Mouse (Mus musculus): Measurements from ENCODE around the gene Abcd3.

Abcd3 gene

DNA sequence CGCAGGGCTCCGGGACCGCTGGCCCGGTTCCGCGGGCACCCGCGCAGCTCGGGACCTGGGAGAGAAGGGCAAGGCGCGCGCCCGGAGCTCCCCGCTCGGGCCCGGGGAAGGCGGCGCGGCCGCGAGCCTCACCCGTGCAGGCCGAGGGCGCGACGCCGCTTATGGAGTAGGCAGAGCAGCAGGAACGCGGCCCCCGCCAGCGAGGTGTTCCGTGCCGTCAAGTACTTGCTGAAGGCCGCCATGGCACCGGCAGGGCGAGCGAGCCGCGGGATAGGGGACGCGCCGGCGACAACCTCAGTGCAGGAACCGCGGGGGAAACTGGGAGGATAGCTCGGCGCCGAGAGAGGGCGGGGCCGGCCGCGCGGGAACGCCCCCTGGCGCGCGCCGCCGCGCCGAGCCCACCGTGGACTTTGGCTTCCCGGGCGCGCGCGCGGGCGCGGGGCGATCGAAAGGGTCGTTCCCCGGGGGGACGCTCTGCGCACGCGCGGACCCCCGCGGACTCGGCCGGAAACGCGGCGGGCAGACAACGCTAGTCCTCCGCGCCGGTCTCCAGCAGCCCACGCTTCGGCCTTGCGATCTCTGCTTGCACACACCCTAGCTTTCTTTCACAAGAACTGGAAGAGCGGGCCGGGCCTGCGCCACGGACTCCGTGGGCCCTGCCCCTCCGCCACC lies at the start of gene Abcd3:
TSS of gene Abcd3 (minus strand) at position 426 of the 672 bp plus-strand sequence.
- in situ Hi-C loops (cut with MboI; ENCODE audit: low sequenced_read_pairs): no loop called here

DNA sequence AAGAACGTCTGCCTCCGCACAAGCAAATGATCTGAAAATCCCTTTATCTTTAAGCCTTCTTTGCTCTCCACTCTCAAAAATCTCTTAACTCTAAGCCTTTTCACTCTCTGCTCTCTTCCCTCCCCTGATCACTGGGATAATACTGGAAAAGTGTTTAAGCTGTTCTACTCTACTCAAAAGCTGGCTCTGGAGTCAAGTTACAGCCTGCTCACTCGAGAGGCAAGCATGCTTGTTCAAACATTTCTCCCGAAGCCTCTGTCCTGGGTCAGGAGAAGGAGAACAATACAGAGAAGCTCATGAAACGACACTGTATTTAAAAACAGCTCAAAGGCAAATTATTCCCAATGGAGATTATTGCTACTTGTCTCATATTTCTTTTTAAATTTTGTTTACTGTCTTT lies 44.0 kb upstream of the Abcd3 start:
- in situ Hi-C loops (cut with MboI; ENCODE audit: low sequenced_read_pairs): no loop called here

DNA sequence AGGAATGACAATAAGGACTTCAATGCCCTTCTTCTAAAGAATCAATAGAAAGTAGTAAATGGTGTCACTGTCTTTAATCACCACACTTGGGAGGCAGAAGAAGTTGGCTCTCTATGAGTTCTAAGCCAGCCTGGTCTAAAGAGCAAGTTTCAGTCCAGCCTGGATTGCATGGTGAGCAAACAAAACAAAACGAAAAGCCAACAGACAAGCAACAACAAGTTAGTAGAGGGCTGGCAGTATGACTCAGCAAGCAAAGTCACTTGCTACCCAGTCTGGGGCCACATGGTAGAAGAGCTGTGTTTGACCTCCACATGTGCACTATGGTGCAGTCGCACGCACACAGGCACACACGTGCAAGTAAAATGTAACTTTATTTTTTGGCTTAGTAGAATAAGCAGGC lies 41.0 kb upstream of the Abcd3 start:
- in situ Hi-C loops (cut with MboI; ENCODE audit: low sequenced_read_pairs): no loop called here

DNA sequence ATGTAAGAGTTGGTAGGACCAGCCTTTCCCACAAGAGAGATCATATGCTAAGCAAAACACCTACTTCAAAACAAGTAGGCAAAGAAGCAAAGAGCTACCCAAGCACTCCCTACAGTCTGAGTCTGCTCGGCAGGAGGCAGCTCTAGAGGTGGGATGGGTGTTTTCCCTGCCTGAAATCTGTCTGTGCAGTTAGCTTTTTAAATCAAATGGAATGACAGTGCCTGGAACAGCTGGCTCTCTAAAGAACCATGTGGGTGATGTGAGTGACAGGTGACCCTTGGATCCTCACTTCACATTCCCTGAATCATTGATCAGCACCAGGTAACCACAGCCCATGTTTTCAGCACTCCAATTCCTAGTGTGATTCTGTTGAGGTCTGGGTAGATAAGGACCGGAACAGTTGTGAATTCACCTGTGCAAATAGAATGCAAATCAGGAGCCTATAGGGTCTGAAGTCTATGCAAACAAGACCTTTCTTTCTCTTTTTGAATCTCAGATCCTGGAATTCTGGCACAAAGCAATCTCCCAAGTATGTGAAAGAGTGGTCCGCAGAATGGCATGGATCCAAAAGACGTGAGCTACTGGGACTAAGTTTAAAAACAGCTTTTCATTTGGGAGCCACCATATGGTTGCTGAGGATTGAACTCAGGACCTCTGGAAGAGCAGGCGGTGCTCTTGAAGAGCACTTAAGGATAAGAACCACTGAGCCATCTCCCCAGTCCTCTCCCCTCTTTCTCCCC lies 38.8 kb upstream of the Abcd3 start:
- in situ Hi-C loops (cut with MboI; ENCODE audit: low sequenced_read_pairs): no loop called here

DNA sequence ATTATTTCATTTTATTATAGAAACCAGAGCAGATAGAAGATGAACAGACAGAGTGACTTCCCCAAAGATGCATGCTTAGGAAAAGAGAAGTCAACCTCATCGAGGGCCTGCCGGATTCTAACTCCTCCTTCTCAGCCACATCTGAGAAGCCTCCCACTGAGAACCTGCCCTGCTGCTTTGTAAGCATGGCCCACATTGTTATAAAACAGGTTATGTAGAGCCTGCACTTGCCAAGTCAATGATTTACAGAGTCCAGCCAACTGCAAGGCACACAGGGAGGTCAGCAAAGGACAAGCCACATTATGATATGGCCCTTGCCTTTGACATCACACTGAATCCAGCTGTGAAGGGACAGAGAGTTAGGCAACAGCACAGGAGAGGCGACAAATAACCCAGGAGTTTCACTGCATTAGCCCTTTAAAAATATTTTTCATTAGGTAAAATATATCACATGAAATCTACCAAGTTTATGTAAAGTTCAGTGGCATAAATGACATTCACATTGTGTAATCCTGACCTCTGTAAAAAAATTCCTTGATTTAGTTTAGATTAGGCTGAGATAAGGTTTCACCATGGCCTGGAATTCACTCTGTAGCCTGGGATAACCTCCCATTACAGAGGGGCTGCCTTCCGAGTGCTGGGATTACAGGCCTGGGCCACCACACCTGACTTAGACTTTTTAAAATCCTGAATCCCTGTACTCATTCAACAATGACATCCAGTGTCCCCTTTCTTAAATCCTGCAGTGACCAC lies 37.1 kb upstream of the Abcd3 start:
- in situ Hi-C loops (cut with MboI; ENCODE audit: low sequenced_read_pairs): no loop called here

DNA sequence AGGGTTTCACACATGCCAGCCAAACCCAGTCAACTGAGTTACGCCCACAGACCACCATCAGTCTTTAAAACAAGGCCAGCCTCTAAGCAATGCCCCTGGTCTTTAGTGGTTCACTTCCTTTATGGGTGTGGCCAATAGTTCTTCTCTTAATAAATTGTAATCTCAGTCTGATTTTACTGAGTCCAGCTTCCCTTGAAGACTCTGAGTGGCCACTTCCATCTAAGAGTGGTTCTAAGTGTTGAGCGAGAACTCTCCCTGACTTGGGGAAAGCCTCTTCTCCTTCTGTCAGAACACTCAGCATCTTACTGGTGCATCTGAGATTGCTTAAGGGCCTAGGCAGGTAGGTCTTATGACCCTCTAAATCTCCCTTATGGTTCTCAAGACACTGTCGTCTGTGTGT lies 35.9 kb upstream of the Abcd3 start:
- in situ Hi-C loops (cut with MboI; ENCODE audit: low sequenced_read_pairs): no loop called here

DNA sequence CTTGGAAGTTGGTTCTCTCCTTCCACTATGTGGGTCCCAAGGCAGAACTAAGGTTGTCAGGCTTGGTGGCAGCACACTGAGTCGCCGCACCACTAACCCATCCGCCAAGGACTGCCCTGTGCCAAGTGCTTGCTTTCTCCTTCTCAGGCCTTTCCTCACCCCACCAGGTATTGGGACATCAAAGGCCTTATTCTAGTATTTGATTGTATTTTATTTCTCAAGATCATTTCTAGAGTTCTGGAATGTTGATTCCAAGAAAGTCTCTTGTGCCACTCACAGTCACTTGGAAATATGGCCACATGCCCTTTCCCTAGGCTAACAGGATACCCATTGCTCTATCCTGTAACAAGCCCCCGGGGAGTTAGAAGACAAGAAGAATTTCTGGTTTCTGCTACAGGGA lies 35.3 kb upstream of the Abcd3 start:
- in situ Hi-C loops (cut with MboI; ENCODE audit: low sequenced_read_pairs): no loop called here

DNA sequence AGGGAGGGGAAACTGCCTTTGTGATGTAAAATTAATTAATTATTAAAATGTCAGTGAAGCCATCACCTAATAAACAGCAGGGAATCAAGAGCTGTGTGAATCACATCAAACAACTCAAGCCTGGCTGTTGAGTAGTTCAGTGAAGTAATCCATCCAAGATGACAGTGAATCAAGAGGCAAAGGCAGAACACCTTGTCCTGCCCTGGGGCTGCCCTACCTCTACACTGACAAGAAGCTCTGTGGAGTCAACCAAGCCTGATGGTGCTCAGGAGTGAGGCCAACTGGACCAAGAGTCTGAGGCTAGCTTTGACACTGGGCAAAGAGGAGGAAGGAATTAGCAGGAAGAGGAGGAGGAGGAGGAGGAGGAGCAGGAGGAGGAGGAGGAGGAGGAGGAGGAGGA lies 32.2 kb upstream of the Abcd3 start:
- in situ Hi-C loops (cut with MboI; ENCODE audit: low sequenced_read_pairs): no loop called here

DNA sequence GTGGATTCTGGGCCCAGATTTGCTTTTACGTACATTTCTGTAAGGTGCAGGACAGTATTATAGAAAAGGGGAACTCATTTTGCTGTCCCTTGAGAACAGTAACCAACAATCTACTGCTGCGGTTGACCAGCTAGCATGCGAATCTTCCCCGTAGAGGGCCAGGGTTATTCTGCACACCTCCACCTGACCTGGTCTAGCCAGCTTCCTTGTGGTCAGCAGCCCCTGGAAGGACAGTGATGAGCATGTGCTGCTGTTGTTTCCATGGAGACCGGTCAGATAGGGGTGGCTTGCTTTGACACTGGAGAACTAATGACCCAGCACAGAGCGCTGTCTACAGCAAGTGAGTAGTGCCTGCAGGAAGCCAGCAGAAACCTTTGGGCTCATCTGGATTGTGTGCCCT lies 29.6 kb upstream of the Abcd3 start:
- in situ Hi-C loops (cut with MboI; ENCODE audit: low sequenced_read_pairs): no loop called here

DNA sequence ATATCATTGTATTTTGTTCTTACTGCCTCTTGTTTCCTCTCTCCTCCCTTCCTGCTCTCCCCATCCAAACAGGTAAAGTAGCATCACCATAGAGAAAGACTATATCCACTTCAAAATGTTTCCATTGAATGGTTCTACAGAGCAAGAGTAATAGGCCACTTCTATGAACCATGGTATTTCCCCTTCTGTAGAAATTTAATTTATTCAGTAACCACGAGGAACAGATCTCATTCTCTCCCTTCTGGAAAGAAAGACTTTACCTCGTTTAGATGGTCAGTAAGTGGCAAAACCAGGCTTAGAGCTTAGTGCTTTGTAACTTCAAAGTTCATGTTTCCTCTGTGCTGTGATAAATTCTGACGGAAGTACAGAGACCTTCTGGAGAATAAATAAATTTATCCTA lies 28.9 kb upstream of the Abcd3 start:
- in situ Hi-C loops (cut with MboI; ENCODE audit: low sequenced_read_pairs): no loop called here

DNA sequence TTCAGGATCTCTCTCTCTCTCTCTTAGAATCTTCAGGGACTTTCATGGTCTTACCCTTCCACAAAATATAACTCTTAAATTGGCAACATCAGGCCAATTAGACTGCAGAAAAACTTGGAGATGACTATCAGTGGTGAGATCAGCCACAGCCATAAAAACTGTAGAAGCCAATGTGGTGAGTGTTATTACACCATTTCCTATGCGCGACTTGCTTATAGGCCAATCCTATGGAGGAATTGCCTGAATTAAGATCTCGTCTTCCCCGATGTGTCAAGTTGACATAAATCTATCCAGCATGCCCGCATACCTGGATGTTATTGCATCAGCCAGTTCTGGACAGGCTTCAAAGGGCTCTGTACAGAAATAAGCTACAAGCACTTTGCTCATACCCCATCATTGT lies 28.2 kb upstream of the Abcd3 start:
- in situ Hi-C loops (cut with MboI; ENCODE audit: low sequenced_read_pairs): no loop called here

DNA sequence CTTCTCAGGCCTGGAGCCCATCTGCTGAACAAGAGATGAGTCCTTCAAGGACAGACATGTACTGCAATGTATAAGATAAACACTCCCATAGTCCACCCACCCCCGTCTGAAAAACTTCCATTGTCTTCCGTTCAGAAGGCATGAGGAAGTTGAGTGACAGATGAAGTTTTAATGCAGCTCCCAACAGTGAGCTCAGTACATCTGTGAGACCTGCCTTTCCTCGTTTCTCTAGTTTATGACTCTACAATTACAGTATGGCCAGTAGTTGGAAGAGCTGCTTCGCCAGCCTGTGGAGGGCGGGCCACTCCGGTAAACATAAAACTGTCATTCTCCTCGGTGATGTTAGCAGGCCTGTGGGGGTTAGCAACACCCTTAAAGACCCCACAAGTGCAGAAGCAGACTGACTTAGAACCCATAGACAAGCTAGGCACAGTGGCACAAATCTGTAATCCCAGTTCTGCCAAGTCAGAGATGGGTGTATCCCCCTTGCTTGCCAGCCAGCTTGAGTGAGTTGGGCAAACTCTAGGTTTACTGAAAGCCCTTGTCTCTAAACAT lies 27.3 kb upstream of the Abcd3 start:
- in situ Hi-C loops (cut with MboI; ENCODE audit: low sequenced_read_pairs): no loop called here

DNA sequence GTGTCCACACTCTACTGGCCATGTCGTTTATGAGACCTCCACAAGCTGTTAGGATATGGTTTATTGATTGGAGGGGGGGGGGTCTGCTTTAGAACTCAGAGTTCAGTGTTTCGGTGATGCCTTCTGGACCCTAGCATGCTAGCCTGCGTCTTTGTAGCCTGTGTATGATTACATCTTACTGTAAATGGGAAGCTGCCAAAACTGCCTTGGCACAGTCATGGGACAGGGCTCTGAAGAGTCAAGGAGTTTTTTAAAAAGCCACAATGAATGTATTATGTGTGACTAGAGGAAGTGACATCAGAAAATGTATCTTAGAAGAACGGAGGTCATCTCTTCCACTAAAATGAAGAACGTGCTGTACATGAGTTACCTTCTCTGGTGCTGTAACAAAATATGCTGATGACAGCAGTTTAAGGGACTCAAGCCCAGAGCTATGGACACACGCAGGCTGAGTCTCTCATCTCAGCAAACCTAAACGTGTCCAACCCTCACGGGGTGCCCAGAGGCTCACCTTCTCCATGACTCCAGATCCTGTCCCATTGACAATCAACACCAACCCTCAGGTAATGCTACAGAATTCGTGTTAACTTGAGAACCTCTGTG lies 26.4 kb upstream of the Abcd3 start:
- in situ Hi-C loops (cut with MboI; ENCODE audit: low sequenced_read_pairs): no loop called here

DNA sequence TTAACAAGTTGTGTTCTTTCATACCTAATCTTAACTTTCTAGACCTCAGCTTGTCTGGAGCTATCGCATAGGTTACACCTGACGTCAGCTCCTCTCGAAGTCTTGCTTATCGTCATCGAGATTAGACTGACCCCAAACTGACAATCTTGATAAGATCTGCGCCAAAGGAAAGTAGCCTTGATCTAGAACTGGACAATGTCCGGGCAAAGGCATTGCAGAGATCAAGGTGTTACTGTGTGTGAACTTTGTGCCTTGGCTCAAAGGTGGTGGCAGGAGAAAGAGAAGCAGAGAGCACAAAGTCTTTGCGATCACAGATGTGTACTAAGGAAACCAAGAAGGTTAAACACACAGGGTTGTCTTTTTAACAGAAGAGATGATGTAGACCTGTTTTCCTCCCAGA lies 25.2 kb upstream of the Abcd3 start:
- in situ Hi-C loops (cut with MboI; ENCODE audit: low sequenced_read_pairs): no loop called here

DNA sequence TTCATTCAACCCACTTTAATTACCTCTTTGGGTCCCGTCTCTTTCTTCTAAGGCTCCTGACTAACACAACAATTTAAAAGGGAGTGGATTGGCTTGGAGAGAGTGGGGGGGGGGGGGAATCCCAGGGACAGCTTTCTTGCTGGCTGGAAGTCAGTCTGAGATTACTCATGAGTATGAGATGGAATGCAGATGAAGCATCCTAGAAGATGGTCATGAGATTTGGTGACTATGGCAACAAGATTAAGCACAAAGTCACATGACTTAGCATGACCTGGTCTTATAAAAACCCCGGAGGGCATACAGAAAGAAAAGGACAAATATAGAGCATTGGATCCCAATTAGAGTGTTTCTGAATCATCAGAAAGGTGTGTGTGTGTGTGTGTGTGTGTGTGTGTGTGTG lies 19.6 kb upstream of the Abcd3 start:
- in situ Hi-C loops (cut with MboI; ENCODE audit: low sequenced_read_pairs): no loop called here

DNA sequence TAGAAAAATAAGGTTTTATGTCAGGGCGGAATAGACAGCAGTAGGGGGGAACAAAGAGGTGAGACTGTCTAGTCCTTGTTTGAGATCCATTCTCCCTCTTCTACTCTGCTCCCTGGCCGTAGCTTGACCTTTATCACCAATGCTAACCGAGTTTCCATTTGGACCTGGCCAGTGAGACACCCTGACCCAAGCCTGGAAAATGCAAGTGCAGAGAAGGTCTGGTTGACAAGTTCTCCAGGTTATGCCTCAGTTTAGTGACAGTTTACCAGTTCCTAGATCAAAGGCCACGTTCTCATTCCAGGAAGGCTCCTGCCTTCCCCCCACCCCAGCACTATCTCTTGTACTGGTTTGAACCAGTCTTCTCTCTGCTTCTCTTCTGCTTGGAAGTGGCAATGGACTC lies 19.1 kb upstream of the Abcd3 start:
- in situ Hi-C loops (cut with MboI; ENCODE audit: low sequenced_read_pairs): no loop called here

DNA sequence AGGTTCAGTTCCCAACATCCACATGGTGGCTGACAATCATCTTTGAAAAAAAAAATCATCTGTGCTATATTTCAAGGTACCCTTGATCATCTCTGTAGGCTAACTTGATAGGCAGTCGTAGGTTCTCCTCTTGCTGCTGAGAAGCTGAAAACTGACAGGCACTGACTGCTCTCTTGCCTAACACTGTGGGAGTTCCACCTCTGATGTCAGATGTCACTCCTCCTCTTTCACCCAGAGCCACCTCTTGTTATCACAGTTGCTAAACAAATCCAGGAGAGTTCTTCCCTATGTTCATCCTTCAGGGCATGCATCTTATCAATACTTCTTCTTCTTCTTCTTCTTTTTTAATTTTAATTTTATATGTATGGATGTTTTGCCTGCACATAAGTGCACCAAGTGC lies 10.0 kb upstream of the Abcd3 start:
- in situ Hi-C loops (cut with MboI; ENCODE audit: low sequenced_read_pairs): no loop called here

DNA sequence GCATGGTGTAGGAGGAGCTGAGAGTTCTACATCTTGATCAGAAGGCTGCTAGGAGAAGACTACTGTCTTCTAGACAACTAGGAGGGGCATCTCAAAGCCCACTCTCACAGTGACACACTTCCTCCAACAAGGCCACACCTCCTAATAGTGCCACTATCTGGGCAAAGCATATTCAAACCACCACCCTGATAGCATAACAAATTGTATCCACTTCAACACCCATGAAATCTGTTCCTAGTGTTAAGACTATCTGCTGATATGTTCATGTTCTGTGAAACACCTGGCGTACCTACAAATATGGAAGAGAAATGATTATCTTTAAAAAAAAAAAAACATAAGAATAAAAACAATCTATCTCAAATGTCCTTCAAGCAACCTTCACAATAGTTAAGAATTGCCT lies 9.2 kb upstream of the Abcd3 start:
- in situ Hi-C loops (cut with MboI; ENCODE audit: low sequenced_read_pairs): no loop called here

DNA sequence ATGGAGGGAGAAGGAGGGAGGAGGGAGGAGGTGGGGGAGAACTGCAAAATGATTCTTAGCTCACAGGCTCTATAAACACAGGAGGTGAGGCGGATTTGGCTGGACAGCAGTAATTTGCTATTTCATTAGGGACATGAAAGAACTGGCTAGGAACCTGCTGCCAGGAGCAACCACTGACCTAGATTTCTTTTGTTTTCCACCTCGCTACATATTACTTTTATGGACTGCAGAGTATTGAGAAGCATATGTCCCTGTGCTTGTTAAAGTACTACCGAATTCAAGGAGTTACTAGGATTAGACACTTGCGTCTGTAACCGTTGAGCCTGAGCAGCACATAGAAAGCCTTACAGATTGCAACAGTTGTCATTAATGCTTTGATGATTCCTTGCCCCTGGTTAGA lies 7.5 kb upstream of the Abcd3 start:
- in situ Hi-C loops (cut with MboI; ENCODE audit: low sequenced_read_pairs): no loop called here

DNA sequence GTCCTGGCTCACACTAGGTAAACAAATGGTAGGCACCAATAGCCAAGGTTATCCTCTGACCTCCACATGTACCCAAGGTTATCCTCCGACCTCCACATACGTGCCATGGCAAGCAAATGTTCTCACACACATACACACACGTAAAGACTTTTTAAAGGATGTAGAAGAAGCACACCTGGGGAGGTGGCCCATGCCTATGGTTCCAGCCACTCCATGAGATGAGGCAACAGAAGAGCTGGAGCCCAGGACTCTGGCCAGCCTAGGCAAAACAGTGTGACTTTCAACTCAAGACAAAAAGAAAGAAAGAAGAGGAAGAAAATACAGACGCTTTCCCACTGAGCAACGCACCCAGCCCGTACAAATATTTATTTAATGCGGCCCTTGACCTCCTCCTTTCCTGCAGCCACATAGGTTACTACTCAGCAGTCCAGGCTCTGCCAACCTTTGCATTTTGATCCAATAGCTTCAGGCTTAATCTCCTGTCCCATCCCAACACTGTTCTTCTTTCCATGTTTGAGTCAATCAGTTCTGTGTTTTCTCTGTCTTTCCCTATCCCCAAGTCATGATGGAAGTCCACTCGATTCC lies 6.5 kb upstream of the Abcd3 start:
- in situ Hi-C loops (cut with MboI; ENCODE audit: low sequenced_read_pairs): no loop called here

DNA sequence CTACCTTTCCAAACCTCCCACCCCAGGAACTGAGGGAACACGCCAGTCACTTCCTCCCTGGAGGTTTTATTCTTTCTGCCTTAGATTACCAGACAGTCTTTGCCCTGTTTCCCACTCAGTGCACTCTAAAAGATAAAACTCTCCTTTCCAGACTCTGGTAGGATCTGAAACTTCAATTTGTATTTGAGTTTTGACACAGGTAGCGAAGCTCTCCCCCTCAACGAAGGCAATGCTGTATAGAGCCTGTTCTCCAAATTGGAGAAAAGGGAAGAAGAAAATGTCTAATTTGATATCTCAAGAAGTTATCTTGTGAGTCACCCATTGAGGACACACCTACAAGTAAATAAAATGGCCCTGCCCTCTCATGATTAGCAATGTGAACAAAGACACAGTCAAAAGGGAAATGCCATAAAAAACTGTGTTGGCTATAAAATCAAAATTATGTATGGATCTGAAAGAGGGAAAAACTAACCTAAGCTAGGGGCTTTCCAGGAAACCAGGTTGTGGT lies 4.6 kb upstream of the Abcd3 start:
- in situ Hi-C loops (cut with MboI; ENCODE audit: low sequenced_read_pairs): no loop called here

Data from CH12F3 (cell line).